Mouse (Mus musculus): ENCODE data around the gene Gm20388. TPM values are rescaled to one million over a fixed set of nuclear protein-coding genes. Genes with fewer than 3 reads are reported as not detected.
"Not testable (repeated sequence)": the region's sequence is repeated elsewhere in the genome, so short reads cannot be mapped to it uniquely, and the experiment has no call there.

Gene Gm20388
- polyA plus RNA-seq, 1 experiment = 10.6 TPM

DNA sequence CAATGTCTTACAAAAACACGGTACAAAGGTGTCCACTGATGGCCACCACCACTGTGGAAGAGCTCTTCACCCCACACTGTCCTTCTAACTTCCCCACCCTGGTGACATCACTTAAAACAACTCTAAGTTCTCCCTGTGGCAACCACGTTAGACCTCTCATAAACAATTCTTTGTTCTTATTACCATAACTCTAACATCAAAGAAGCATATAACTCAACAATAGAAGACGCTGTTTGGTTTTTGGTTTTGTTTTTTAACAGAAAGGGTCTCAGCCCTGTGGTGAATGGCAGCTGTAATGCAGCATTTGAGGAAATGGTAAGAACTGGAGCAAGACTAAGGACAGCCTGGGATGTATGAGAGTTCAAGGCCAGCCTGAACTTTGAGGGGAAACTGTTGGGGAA is 3115.3 kb downstream of the Gm20388 start:
- WGBS = 45% methylated on average over 3 of the region's 3 CpGs
- H3K27ac ChIP-seq (ENCODE audit: control insufficient read depth, insufficient read depth, low read depth, low read length, poor library complexity) = peak overlapping the region; percentile 21
- H3K4me1 ChIP-seq (ENCODE audit: control insufficient read depth, insufficient read depth, low read length) = peaks cover 13% of the 10 kb centered on the region
- no peak overlapping the region for H3K4me3 ChIP-seq (replicated peaks; ENCODE audit: control insufficient read depth, low read depth, low read length)
- TF ChIP-seq POLR2A (IDR thresholded peaks at IDR 0.05; ENCODE audit: borderline replicate concordance, control insufficient read depth, low read depth, low read length) (no peak), CTCF (IDR thresholded peaks at IDR 0.05; ENCODE audit: control insufficient read depth, insufficient read depth, low read length) (no peak)

GRCm38 (mm10) chr8:123027786-123028185 is 3117.1 kb downstream of the Gm20388 start:
- TF ChIP-seq POLR2A (IDR thresholded peaks at IDR 0.05; ENCODE audit: borderline replicate concordance, control insufficient read depth, low read depth, low read length) = no peak
- TF ChIP-seq CTCF (IDR thresholded peaks at IDR 0.05; ENCODE audit: control insufficient read depth, insufficient read depth, low read length) = no peak
- H3K27ac ChIP-seq (ENCODE audit: control insufficient read depth, insufficient read depth, low read depth, low read length, poor library complexity) = peak overlapping the region; percentile 19; the same call in 1 of the 2 replicates
- H3K4me3 ChIP-seq (replicated peaks; ENCODE audit: control insufficient read depth, low read depth, low read length) = no peak overlapping the region
- peaks cover 11% of the 10 kb centered on the region for H3K4me1 ChIP-seq (ENCODE audit: control insufficient read depth, insufficient read depth, low read length)
- WGBS = 48% methylated on average over 8 of the region's 8 CpGs

DNA sequence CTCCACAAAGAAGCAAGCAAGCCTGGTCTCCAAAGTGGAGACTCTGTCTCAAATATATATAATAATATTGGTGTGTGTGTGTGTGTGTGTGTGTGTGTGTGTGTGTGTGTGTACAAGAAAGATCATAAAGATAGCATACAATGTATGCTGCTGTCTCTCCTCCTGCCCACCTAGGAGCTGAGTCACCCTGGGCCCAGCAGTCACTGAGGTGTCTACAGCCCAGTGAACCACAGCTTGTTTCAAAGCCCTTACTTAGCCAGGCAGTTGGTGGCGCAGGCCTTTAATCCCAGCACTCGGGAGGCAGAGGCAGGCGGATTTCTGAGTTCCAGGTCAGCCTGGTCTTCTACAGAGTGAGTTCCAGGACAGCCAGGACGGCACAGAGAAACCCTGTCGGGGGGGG is 3119.4 kb downstream of the Gm20388 start:
- H3K4me3 ChIP-seq (replicated peaks; ENCODE audit: control insufficient read depth, low read depth, low read length); H3K27ac ChIP-seq (ENCODE audit: control insufficient read depth, insufficient read depth, low read depth, low read length, poor library complexity): not testable (repeated sequence)
- peaks cover 11% of the 10 kb centered on the region for H3K4me1 ChIP-seq (ENCODE audit: control insufficient read depth, insufficient read depth, low read length)
- WGBS = 47% methylated on average over 5 of the region's 5 CpGs

GRCm38 (mm10) chr8:123031321-123031978 is 3120.8 kb downstream of the Gm20388 start:
- H3K4me1 ChIP-seq (ENCODE audit: control insufficient read depth, insufficient read depth, low read length) = peaks cover 7% of the 10 kb centered on the region
- no peak overlapping the region for H3K4me3 ChIP-seq (replicated peaks; ENCODE audit: control insufficient read depth, low read depth, low read length)
- H3K27ac ChIP-seq (ENCODE audit: control insufficient read depth, insufficient read depth, low read depth, low read length, poor library complexity) = no peak overlapping the region
- WGBS = 43% methylated on average over 7 of the region's 7 CpGs
- TF ChIP-seq CTCF (IDR thresholded peaks at IDR 0.05; ENCODE audit: control insufficient read depth, insufficient read depth, low read length) = no peak
- TF ChIP-seq POLR2A (IDR thresholded peaks at IDR 0.05; ENCODE audit: borderline replicate concordance, control insufficient read depth, low read depth, low read length) = no peak

DNA sequence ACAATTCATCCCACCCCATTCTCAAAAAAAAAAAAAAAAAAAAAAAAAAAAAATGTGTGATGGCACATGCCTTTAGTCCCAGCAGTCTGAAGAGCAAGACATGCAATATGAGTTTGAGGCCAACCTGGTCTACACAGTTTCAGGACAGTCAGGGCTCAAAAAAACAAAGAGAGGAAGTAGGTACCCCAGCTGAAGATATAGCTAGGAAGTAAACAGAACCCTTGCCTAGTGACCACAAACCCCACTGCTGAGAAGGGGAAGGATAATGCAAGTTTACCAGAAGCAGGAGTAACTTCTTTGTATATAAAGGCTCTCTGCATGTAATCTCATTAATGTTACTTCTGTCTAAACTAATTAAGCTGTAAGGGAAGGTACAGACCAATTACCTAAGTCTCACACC is 3122.1 kb downstream of the Gm20388 start:
- Histone ChIP-seq H3K4me1 (ENCODE audit: control insufficient read depth, insufficient read depth, low read length) (peaks cover 15% of the 10 kb centered on the region), H3K27ac (ENCODE audit: control insufficient read depth, insufficient read depth, low read depth, low read length, poor library complexity) (peak overlapping the region; percentile 36; the same call in 1 of the 2 replicates)

GRCm38 (mm10) chr8:123033431-123033830 is 3122.8 kb downstream of the Gm20388 start:
- peak overlapping the region; percentile 93; the same call in 1 of the 2 replicates for H3K27ac ChIP-seq (ENCODE audit: control insufficient read depth, insufficient read depth, low read depth, low read length, poor library complexity)
- TF ChIP-seq CTCF (IDR thresholded peaks at IDR 0.05; ENCODE audit: control insufficient read depth, insufficient read depth, low read length) (no peak), POLR2A (IDR thresholded peaks at IDR 0.05; ENCODE audit: borderline replicate concordance, control insufficient read depth, low read depth, low read length) (no peak)
- H3K4me3 ChIP-seq (replicated peaks; ENCODE audit: control insufficient read depth, low read depth, low read length) = no peak overlapping the region
- H3K4me1 ChIP-seq (ENCODE audit: control insufficient read depth, insufficient read depth, low read length) = peaks cover 13% of the 10 kb centered on the region

More for the DNA sequence above, 3122.1 kb downstream of the Gm20388 start:
- TF ChIP-seq CTCF (IDR thresholded peaks at IDR 0.05; ENCODE audit: control insufficient read depth, insufficient read depth, low read length) (no peak), POLR2A (IDR thresholded peaks at IDR 0.05; ENCODE audit: borderline replicate concordance, control insufficient read depth, low read depth, low read length) (no peak)
- no peak overlapping the region for H3K4me3 ChIP-seq (replicated peaks; ENCODE audit: control insufficient read depth, low read depth, low read length)

DNA sequence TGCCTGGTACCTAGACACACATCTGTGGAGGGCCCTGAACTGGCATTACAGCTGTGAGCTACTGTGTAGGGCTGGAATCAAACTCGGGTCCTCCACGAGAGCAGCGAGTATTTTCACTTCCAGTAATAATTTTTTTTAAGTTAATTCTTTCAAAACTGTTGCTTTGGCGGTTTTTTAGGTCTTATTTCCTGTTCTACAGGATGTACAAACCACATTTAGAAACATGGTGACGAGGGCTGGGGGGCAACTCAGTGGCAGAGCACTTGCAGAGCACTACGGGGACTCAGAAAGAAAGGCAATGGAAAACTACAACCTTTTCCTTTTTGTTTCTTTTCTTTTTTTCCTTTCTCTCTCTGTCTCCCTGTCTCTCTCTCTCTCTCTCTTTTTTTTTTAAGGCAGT is 3123.5 kb downstream of the Gm20388 start:
- Histone ChIP-seq H3K4me3 (replicated peaks; ENCODE audit: control insufficient read depth, low read depth, low read length) (no peak overlapping the region), H3K4me1 (ENCODE audit: control insufficient read depth, insufficient read depth, low read length) (peaks cover 14% of the 10 kb centered on the region), H3K27ac (ENCODE audit: control insufficient read depth, insufficient read depth, low read depth, low read length, poor library complexity) (peak overlapping the region; percentile 81; the same call in 1 of the 2 replicates)
- WGBS = 5% methylated on average over 6 of the region's 6 CpGs
- no peak for TF ChIP-seq CTCF (IDR thresholded peaks at IDR 0.05; ENCODE audit: control insufficient read depth, insufficient read depth, low read length)
- TF ChIP-seq POLR2A (IDR thresholded peaks at IDR 0.05; ENCODE audit: borderline replicate concordance, control insufficient read depth, low read depth, low read length) = no peak

DNA sequence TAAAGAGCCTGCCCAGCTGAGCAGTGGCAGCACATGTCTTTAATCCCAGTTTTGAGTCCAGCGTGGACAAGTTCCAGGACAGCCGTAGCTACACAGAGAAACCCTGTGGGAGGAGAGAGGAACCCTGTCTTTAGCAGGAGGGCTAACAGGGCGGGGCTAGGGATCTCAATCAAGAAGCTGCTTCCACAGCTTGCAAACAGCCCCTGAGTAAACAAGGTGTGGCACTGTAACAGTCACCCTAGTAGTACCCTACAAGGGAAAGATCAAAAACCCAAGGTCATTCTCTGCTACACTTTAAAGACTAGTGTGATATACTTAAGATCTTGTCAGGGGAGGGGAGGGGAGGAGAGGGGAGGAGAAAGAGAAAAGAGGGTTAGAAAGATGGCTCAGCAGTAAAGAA is 3126.3 kb downstream of the Gm20388 start:
- 6% methylated on average over 3 of the region's 3 CpGs for WGBS
- TF ChIP-seq CTCF (IDR thresholded peaks at IDR 0.05; ENCODE audit: control insufficient read depth, insufficient read depth, low read length) (no peak), POLR2A (IDR thresholded peaks at IDR 0.05; ENCODE audit: borderline replicate concordance, control insufficient read depth, low read depth, low read length) (no peak)
- H3K4me1 ChIP-seq (ENCODE audit: control insufficient read depth, insufficient read depth, low read length) = peaks cover 13% of the 10 kb centered on the region
- H3K27ac ChIP-seq (ENCODE audit: control insufficient read depth, insufficient read depth, low read depth, low read length, poor library complexity) = peak overlapping the region; percentile 59
- no peak overlapping the region for H3K4me3 ChIP-seq (replicated peaks; ENCODE audit: control insufficient read depth, low read depth, low read length)

GRCm38 (mm10) chr8:123037487-123037886 is 3126.8 kb downstream of the Gm20388 start:
- 51% methylated on average over 11 of the region's 11 CpGs for WGBS
- H3K4me1 ChIP-seq (ENCODE audit: control insufficient read depth, insufficient read depth, low read length) = peaks cover 13% of the 10 kb centered on the region
- no peak overlapping the region for H3K4me3 ChIP-seq (replicated peaks; ENCODE audit: control insufficient read depth, low read depth, low read length)
- H3K27ac ChIP-seq (ENCODE audit: control insufficient read depth, insufficient read depth, low read depth, low read length, poor library complexity) = peak overlapping the region; percentile 59
- no peak for TF ChIP-seq CTCF (IDR thresholded peaks at IDR 0.05; ENCODE audit: control insufficient read depth, insufficient read depth, low read length)
- no peak for TF ChIP-seq POLR2A (IDR thresholded peaks at IDR 0.05; ENCODE audit: borderline replicate concordance, control insufficient read depth, low read depth, low read length)

Measured in bone marrow, adult 2 months (tissue).